Mouse (Mus musculus): ENCODE results near the gene Synpo2.

Gene Synpo2

GRCm38 (mm10) chr3:123101761-123102160 lies 134.2 kb downstream of the Synpo2 start:
- intact Hi-C loops (cut with DNase I) = loop anchor here (2.0 to 5.0 kb wide), 2 partner anchors 115 to 159 kb away; no protein-coding TSS in a partner anchor

GRCm38 (mm10) chr3:123095111-123095510 lies 140.8 kb downstream of the Synpo2 start:
- intact Hi-C loops (cut with DNase I) = no loop called here

GRCm38 (mm10) chr3:123093640-123094361 lies 142.1 kb downstream of the Synpo2 start:
- intact Hi-C loops (cut with DNase I) = no loop called here

- intact Hi-C loops (cut with DNase I) = no loop called here
Measured at GRCm38 (mm10) chr3:123092913-123093639, 142.9 kb downstream of the Synpo2 start.

- intact Hi-C loops (cut with DNase I) = no loop called here
Measured at GRCm38 (mm10) chr3:123092442-123092841, 143.5 kb downstream of the Synpo2 start.

GRCm38 (mm10) chr3:123089297-123090020 lies 146.5 kb downstream of the Synpo2 start:
- intact Hi-C loops (cut with DNase I) = no loop called here

- intact Hi-C loops (cut with DNase I) = no loop called here
Measured at GRCm38 (mm10) chr3:123088284-123088683, 147.7 kb downstream of the Synpo2 start.

GRCm38 (mm10) chr3:123085871-123086501 lies 150.0 kb downstream of the Synpo2 start:
- intact Hi-C loops (cut with DNase I) = no loop called here

GRCm38 (mm10) chr3:123081665-123082064 lies 154.3 kb downstream of the Synpo2 start:
- intact Hi-C loops (cut with DNase I) = no loop called here

- intact Hi-C loops (cut with DNase I) = no loop called here
Measured at GRCm38 (mm10) chr3:123080943-123081342, 155.0 kb downstream of the Synpo2 start.

GRCm38 (mm10) chr3:123080017-123080725 lies 155.8 kb downstream of the Synpo2 start:
- intact Hi-C loops (cut with DNase I) = no loop called here

GRCm38 (mm10) chr3:123075759-123076158 lies 160.2 kb downstream of the Synpo2 start:
- intact Hi-C loops (cut with DNase I) = no loop called here

- intact Hi-C loops (cut with DNase I) = no loop called here
Measured at GRCm38 (mm10) chr3:123075034-123075433, 160.9 kb downstream of the Synpo2 start.

- intact Hi-C loops (cut with DNase I) = no loop called here
Measured at GRCm38 (mm10) chr3:123073351-123073750, 162.6 kb downstream of the Synpo2 start.

- intact Hi-C loops (cut with DNase I) = no loop called here
Measured at GRCm38 (mm10) chr3:123072472-123072871, 163.5 kb downstream of the Synpo2 start.

- intact Hi-C loops (cut with DNase I) = no loop called here
Measured at GRCm38 (mm10) chr3:123070996-123071395, 165.0 kb downstream of the Synpo2 start.

GRCm38 (mm10) chr3:123066836-123067235 lies 169.1 kb downstream of the Synpo2 start:
- intact Hi-C loops (cut with DNase I) = no loop called here

GRCm38 (mm10) chr3:123065466-123065865 lies 170.5 kb downstream of the Synpo2 start:
- intact Hi-C loops (cut with DNase I) = no loop called here

- intact Hi-C loops (cut with DNase I) = no loop called here
Measured at GRCm38 (mm10) chr3:123064186-123064585, 171.8 kb downstream of the Synpo2 start.

- intact Hi-C loops (cut with DNase I) = no loop called here
Measured at GRCm38 (mm10) chr3:123061931-123062330, 174.0 kb downstream of the Synpo2 start.

GRCm38 (mm10) chr3:123058832-123059231 lies 177.1 kb downstream of the Synpo2 start:
- intact Hi-C loops (cut with DNase I) = no loop called here

All from adrenal gland (tissue).